Mouse (Mus musculus) megakaryocyte, embryonic 14.5 days (primary cell): ENCODE results near the gene Actg1.

Source experiments
- FLI1 ChIP-seq: IDR thresholded peaks from 2 replicates; pipeline ENCODE4 v1.6.1; 2012; ENCODE audit warnings: low read length, inconsistent platforms, mixed read lengths
- GATA1 ChIP-seq: IDR thresholded peaks from 3 replicates; pipeline ENCODE4 v1.6.1; 2012; ENCODE audit warnings: mixed read lengths, low read length, inconsistent platforms, borderline replicate concordance

DNA sequence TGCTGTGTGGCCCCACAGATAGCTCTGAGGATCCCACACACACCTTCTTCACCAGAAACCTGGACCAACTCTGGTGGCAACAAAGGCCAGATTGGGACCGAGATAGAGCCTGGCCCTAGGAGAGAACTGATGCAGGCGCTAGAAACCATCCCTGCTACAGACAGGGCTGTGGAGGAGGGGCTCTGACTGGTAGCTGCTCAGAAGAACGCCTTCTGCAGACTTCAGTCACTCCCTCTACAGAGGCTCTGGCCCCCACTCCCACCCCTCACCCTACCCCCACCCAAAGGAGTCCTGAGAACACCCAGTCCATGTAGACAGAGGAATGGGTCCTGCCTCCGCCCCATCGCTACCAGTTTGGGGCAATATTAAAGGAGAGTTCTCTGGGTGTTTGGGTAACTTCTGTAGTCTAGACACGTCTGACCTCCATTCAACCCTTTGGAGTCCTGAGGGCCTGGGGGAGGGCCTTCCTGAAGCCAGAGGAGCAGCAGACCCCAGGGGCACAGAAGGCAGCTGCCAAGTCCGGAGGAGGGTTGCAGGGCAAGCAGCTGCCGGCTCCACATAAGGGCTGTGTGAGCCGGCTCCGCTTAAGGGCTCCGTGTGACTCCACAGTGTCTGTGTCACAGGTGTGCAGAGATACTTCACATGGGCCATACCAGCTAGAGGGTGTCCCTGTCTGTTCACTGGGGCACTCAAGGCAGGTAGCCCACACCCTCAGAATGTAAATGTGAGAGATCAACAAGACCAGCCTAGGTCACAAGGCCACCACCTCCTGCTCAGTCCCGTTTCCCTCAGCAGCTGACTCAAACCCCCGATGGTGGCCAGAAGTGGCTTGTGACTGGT is 51.8 kb downstream of the Actg1 start:
- TF ChIP-seq FLI1 (no peak), GATA1 (no peak)
